Mouse (Mus musculus) neural tube, embryonic 15.5 days (tissue): ENCODE results near the gene Wls. TPM values are rescaled to one million over a fixed set of nuclear protein-coding genes. Genes with fewer than 3 reads are reported as not detected.

ENCODE experiments used
- ATAC-seq: fragments of 200-750 bp; cut with Nextera tagmentation; 2 replicates; pipeline ENCODE4 v1.8.0; 2017; ENCODE audit warnings: mild to moderate bottlenecking, moderate TSS enrichment, moderate library complexity; ENCODE audit not compliant: low FRiP score
- H3K27ac ChIP-seq: fragments of 300-500 bp; sonication (generic); replicated peaks from 2 replicates; pipeline ENCODE4 v1.5.1; 2015; ENCODE audit warnings: mild to moderate bottlenecking, inconsistent platforms
- H3K27me3 ChIP-seq: fragments of 300-500 bp; sonication (generic); replicated peaks from 2 replicates; pipeline ENCODE4 v1.6.1; 2015; ENCODE audit warnings: inconsistent platforms
- H3K36me3 ChIP-seq: fragments of 300-500 bp; sonication (generic); 2 replicates; pipeline ENCODE4 v1.6.1; 2015; ENCODE audit warnings: inconsistent platforms
- H3K4me1 ChIP-seq: fragments of 300-500 bp; sonication (generic); 2 replicates; pipeline ENCODE4 v1.6.1; 2015; ENCODE audit warnings: inconsistent platforms
- H3K4me2 ChIP-seq: fragments of 300-500 bp; sonication (generic); 2 replicates; pipeline ENCODE4 v1.6.1; 2015; ENCODE audit warnings: inconsistent platforms, mild to moderate bottlenecking, moderate library complexity
- H3K4me3 ChIP-seq: fragments of 300-500 bp; sonication (generic); replicated peaks from 2 replicates; pipeline ENCODE4 v1.5.1; 2015; ENCODE audit warnings: mild to moderate bottlenecking, inconsistent platforms
- H3K9ac ChIP-seq: fragments of 300-500 bp; sonication (generic); replicated peaks from 2 replicates; pipeline ENCODE4 v1.6.1; 2015; ENCODE audit warnings: mild to moderate bottlenecking, inconsistent platforms
- H3K9me3 ChIP-seq: fragments of 300-500 bp; sonication (generic); replicated peaks from 2 replicates; pipeline ENCODE4 v1.6.1; 2016; ENCODE audit warnings: inconsistent platforms
- WGBS: fragments of 180-500 bp; shearing (Covaris S2); methylation state at CpG from one replicate; pipeline ENCODE4 v1.1.7; 2015; ENCODE audit warnings: mixed read lengths; 5-methylcytosine and 5-hydroxymethylcytosine counted together
- polyA plus RNA-seq: library from polyadenylated mRNA; unstranded; fragments of >200 nt; fragmentation: Nextera tagmentation; extraction: Ambion mirVana; gene quantifications from 2 replicates; pipeline ENCODE4 v1.2.1, GENCODE M21; 2015

Gene Wls
- polyA plus RNA-seq, 1 experiment from 2014 or later: 62.8 TPM

DNA sequence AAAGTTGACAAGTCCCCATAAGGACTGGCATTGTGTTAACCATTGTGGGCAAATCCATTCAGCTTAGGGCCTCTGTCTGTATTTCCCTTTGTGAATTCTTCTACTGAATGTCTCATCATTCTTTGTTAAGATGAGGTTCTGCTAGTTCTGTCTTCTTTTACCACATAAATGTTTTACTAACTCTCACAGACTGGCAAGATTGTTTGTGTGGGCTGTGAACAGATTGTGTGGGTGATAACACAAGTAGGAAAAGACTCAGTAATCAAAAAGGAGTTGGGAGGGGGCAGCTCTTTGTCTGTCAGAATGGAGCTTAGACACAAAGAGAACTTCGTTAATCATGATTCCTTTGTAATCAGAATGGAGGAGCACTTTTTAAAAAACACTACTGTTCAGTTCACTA is 17.6 kb downstream of the Wls start:
- H3K4me1 ChIP-seq: no peaks in the 10 kb centered on the region
- H3K27ac ChIP-seq: no peak overlapping the region
- ATAC-seq: no peak
- WGBS: 13% methylated on average over 1 of the region's 1 CpGs
- no peaks in the 10 kb centered on the region for H3K36me3 ChIP-seq
- no peaks in the 10 kb centered on the region for H3K9me3 ChIP-seq
- H3K27me3 ChIP-seq: no peaks in the 10 kb centered on the region
- no peak overlapping the region for H3K4me2 ChIP-seq
- H3K9ac ChIP-seq: no peak overlapping the region
- no peak overlapping the region for H3K4me3 ChIP-seq

DNA sequence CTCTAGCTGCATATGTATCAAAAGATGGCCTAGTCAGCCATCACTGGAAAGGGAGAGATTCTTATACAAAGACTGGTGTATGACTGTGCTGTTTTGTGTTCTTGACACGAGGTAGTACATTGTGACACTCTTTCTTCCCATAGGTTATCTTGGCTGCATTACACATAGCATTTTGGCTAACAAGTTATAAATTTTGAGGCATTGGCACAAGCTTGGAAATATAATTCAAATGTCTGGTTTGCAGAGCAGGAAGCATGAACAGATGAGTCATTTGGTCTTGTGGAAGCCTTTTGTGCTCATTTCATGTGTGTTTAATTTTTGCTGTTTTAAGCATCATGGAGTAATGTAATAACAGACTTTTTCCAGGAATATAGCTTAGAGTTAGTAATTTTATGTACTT is 26.2 kb downstream of the Wls start:
- no peak overlapping the region for H3K4me3 ChIP-seq
- no peaks in the 10 kb centered on the region for H3K27me3 ChIP-seq
- no peak for ATAC-seq
- 89% methylated on average over 1 of the region's 1 CpGs for WGBS
- no peaks in the 10 kb centered on the region for H3K36me3 ChIP-seq
- H3K4me2 ChIP-seq: no peak overlapping the region
- H3K9me3 ChIP-seq: no peaks in the 10 kb centered on the region
- no peak overlapping the region for H3K27ac ChIP-seq
- H3K4me1 ChIP-seq: no peaks in the 10 kb centered on the region
- no peak overlapping the region for H3K9ac ChIP-seq

DNA sequence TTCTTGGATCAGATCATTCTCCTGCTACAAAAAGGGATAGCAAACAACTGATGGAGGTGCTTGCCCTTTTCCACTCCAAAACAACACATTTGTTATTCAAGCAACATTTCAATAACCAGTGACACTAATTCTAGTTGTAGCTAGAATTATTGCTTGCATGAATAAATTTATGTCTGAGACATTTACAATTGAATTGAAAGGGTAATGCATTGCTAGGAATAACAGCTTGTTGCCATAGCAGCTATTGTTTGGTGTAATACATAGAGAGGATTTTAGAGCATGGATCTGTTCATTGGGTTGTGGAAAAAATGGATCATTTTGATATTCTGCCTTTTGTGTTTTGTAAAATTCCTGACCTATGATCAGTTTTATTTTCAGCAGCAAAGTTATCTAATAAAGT is 39.5 kb downstream of the Wls start:
- ATAC-seq: no peak
- Histone ChIP-seq H3K4me2 (no peak overlapping the region), H3K9me3 (no peaks in the 10 kb centered on the region), H3K27ac (no peak overlapping the region), H3K4me1 (no peaks in the 10 kb centered on the region), H3K4me3 (no peak overlapping the region), H3K27me3 (no peaks in the 10 kb centered on the region), H3K9ac (no peak overlapping the region), H3K36me3 (no peaks in the 10 kb centered on the region)

DNA sequence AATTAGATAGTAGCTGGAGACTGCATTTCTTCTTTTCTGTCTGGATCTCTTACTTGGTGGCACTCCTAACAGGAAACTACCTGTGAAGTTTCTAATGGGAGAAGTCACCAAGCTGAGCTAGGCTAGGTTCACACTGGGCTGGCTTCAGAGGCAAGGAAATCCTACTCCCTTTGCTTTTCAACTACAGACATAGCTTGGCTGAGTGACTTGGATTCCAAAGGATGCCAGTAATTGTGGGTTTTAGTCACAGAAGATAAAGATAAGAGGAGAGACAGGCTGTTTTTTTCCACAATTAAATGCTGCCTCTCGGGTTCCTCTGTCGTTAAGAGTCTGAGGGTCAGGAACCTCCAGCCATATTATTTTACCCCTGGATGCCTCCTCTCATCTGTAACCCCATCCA is 43.9 kb downstream of the Wls start:
- Histone ChIP-seq H3K36me3 (no peaks in the 10 kb centered on the region), H3K4me1 (peaks cover 14% of the 10 kb centered on the region), H3K9ac (no peak overlapping the region), H3K27me3 (no peaks in the 10 kb centered on the region), H3K4me3 (no peak overlapping the region), H3K9me3 (no peaks in the 10 kb centered on the region), H3K4me2 (no peak overlapping the region), H3K27ac (no peak overlapping the region)
- WGBS: 28% methylated on average over 2 of the region's 2 CpGs
- ATAC-seq: no peak

DNA sequence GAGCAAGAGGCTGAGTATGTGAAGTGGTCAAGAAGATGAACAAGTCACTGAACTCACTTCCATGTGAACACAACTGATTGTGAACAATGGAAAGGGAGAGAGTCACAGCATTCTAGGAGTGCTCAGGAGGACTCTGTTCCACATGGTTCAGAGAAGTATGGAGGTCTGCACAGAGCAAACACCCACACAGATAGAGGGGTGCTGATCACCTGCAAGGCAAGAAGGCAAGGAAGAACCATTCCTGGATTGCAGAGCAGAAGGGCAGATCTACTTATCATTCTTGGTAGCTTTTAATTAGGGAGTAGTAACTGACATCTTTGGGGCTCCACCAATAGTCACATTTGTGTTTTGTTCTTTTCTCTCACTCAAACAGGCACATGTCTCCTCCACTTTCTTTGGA is 45.3 kb downstream of the Wls start:
- no peak overlapping the region for H3K4me2 ChIP-seq
- peak overlapping the region; percentile 60; the same call in 1 of the 2 replicates for H3K27ac ChIP-seq
- H3K36me3 ChIP-seq: no peaks in the 10 kb centered on the region
- no peaks in the 10 kb centered on the region for H3K9me3 ChIP-seq
- no peak overlapping the region for H3K4me3 ChIP-seq
- peak; percentile 43; the same call in 1 of the 2 replicates for ATAC-seq
- peaks cover 14% of the 10 kb centered on the region for H3K4me1 ChIP-seq
- no peak overlapping the region for H3K9ac ChIP-seq
- no peaks in the 10 kb centered on the region for H3K27me3 ChIP-seq

DNA sequence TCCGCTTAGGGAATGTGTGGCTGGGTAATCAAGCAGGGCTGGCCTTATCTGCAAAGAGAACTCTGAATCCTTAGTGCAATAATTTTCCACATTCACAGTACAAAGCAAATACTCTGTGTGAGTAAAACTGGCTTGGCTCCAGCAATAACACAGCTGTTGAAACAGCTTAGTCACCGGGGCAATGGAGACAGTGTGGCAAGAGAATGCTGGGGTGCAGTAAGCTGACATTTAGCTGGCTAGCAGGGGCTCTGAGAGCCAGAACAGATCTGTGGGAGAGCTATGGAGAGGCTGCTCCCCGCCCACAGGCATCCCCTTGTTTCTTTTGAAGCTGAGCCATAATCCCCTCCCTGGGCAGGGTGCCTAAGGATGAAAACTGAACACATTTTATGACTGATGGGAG is 45.8 kb downstream of the Wls start:
- Histone ChIP-seq H3K27me3 (no peaks in the 10 kb centered on the region), H3K36me3 (no peaks in the 10 kb centered on the region), H3K4me3 (no peak overlapping the region), H3K9me3 (no peaks in the 10 kb centered on the region), H3K4me1 (peaks cover 14% of the 10 kb centered on the region), H3K27ac (peak overlapping the region; percentile 41; the same call in 1 of the 2 replicates), H3K9ac (no peak overlapping the region), H3K4me2 (0 out of 2 replicates have a peak overlapping the region, but pooled peaks have one; percentile 13)
- 5% methylated on average over 3 of the region's 3 CpGs for WGBS
- ATAC-seq: peak; percentile 88

DNA sequence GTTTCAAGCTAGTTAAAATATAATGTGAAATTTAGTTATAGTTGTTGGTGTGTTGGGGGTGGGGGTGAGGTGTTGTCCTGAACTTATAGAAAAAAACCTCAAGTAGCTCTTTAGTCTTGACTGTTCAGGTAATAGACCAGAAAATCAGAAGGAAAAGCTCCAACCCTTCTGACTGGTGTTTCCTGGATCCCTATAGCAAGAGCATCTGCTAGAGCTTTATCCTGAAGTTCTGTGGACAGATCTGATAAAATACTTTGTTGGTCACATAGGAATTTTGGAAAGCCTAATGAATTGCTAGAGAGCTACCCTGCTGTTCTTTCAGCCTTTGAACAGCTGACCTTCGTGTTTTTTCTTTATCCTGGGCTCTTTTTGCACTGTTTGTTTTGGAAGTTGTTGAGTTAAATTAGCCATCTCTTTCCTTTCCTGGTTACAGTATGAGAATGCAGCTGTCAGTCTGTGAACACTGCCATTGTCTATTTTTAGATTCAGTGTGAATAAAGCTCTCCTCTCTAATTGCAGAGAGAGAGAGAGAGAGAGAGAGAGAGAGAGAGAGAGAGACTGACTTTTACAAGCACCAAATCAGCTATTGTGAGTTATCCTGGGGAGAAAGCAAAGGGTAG is 46.4 kb downstream of the Wls start:
- peaks cover 14% of the 10 kb centered on the region for H3K4me1 ChIP-seq
- WGBS: 3% methylated on average over 1 of the region's 1 CpGs

DNA sequence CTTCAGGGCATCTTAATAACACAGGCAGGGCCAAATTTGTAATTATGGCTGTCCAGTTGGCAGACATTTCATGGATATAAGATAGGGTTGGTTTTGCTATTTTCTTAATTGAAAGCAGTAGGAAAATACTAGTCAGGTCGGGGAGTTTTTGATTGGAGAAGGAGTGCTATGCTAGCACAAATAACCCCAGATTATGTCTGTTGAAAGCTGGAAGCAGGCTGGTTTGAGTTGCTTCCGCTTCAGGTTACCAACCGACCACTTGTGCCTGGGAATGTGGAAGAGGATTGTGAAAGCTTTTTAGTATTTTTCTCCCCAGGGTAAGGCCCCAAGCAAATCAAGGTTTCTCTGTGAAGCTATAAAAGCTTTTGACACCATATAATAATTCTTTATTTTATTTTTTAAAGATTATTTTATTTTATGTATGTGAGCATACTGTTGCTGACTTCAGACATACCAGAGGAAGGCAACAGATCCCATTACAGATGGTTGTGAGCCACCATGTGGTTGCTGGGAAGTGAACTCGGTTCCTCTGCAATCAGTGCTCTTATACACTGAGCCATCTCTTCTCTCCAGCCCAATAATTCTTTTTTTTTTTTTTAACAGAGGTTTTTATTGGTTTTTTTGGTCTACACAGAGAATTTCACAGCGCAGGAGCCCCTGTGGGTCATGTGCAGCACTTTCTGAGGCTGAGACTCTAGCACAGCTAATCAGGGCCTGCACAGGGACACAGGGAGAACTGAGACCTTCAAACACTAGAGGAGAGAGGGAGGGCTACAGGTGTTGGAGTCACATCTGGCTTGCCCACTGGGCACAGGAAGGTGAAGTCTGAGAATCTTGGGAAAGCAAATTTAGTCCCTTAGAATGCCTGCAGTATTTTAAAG is 50.9 kb downstream of the Wls start:
- no peak for ATAC-seq
- no peaks in the 10 kb centered on the region for H3K27me3 ChIP-seq
- 80% methylated on average over 5 of the region's 5 CpGs for WGBS

More for the DNA sequence above, 46.4 kb downstream of the Wls start:
- no peak overlapping the region for H3K27ac ChIP-seq
- H3K9me3 ChIP-seq: no peaks in the 10 kb centered on the region
- no peaks in the 10 kb centered on the region for H3K36me3 ChIP-seq
- no peaks in the 10 kb centered on the region for H3K27me3 ChIP-seq
- 0 out of 2 replicates have a peak overlapping the region, but pooled peaks have one; percentile 5 for H3K9ac ChIP-seq
- peak; percentile 25; the same call in 1 of the 2 replicates for ATAC-seq
- no peak overlapping the region for H3K4me2 ChIP-seq
- no peak overlapping the region for H3K4me3 ChIP-seq

DNA sequence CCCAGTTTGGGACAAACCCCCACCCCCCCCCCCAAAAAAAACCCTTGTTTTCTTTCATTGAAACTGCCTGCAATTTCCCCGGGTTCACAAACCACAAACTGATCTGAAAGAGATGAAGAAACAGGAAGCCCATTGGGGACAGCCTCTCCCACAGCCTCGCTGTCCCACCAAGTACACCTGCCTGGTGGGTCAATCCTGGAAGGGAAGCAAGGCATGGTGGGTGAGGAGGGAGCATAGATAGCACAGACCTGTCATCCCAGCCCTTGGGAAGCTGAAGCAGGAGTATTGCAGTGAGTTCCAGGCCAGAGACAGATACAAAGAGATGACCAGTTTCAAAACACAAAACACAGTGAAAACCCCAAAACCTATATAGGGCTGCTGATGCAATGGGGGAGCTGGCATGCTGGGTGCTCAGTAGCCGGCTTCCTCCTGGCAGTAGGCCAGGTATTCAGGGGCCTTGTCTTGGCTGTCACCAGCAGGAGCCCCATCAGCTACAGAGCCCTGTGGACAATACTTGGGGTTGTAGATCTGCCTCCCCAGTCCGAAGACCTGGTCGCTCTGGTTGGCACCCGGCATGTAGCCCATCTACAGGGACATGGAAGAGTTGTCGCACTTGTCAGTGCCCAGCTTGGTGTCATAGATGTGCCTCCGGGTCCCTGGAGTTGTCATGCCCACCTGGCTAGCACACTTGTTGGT is 51.7 kb downstream of the Wls start:
- Histone ChIP-seq H3K4me2 (no peak overlapping the region), H3K9me3 (no peaks in the 10 kb centered on the region), H3K4me3 (no peak overlapping the region), H3K27me3 (no peaks in the 10 kb centered on the region), H3K9ac (no peak overlapping the region), H3K27ac (no peak overlapping the region), H3K4me1 (peaks cover under 1% of the 10 kb centered on the region; the same call in 1 of the 2 replicates), H3K36me3 (no peaks in the 10 kb centered on the region)
- no peak for ATAC-seq
- WGBS: 93% methylated on average over 8 of the region's 8 CpGs

More for the DNA sequence above, 50.9 kb downstream of the Wls start:
- Histone ChIP-seq H3K9me3 (no peaks in the 10 kb centered on the region), H3K4me1 (peaks cover 7% of the 10 kb centered on the region), H3K9ac (no peak overlapping the region), H3K4me3 (no peak overlapping the region), H3K27ac (no peak overlapping the region), H3K36me3 (no peaks in the 10 kb centered on the region), H3K4me2 (no peak overlapping the region)

DNA sequence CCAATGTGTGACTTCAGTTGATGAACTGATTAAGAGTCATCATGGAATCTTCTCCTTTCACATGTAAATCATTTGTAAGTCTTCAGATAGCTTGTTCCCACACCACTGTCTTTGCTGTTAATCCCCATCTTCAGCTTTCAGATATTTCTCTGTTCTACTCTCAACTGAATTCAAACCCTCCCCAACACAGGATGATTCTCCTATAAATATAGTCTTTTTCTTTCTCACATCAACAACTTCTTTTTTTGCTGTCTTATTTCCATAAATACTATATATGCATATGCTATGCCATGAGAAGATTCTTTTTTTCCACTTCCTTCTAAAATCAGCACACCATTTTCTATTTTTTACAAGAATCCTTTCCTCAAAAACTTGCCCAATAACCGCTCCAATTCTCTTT is 67.9 kb downstream of the Wls start:
- 97% methylated on average over 1 of the region's 1 CpGs for WGBS
- no peaks in the 10 kb centered on the region for H3K9me3 ChIP-seq
- no peaks in the 10 kb centered on the region for H3K36me3 ChIP-seq
- H3K27ac ChIP-seq: no peak overlapping the region
- H3K4me1 ChIP-seq: no peaks in the 10 kb centered on the region
- no peak overlapping the region for H3K4me2 ChIP-seq
- no peaks in the 10 kb centered on the region for H3K27me3 ChIP-seq
- H3K9ac ChIP-seq: no peak overlapping the region
- ATAC-seq: no peak
- no peak overlapping the region for H3K4me3 ChIP-seq

DNA sequence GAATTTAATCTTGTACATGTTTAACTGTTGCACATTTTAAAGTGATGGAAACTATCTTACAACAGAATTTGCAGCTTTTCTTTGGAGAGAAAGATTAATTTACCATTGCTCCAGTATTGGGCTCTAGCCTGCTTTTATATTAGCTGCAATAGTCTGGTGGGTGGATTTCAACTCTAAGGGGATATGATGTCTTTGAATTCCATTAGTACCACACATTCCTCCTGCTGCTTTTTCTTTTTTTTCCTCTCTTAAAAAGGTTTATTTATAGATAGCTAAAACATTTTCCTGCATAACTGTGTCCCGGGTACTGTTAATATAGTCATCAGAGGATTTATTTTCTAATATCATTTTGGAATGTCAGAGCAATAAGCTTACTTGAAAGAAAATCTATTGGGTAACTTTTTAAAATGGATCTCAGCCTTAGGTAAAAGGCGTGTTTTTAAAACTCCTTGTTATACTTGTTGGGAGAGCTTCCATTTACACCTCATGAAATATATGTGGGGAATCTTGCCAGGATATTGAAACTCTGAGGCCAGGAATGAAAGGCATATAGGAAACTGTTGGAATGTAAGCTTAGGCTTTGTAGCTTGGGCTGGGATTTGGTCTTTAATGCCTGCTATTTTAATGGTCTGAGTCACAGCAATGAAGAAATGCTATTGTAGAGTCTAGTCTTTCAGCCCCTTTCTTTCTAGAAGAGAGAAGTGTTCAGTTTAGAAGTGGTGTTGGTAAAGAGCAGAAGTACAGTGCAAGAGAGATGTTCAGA is 78.0 kb downstream of the Wls start:
- no peak for ATAC-seq
- no peaks in the 10 kb centered on the region for H3K27me3 ChIP-seq
- no peak overlapping the region for H3K4me2 ChIP-seq
- no peaks in the 10 kb centered on the region for H3K4me1 ChIP-seq
- H3K9ac ChIP-seq: no peak overlapping the region
- H3K9me3 ChIP-seq: no peaks in the 10 kb centered on the region
- no peak overlapping the region for H3K4me3 ChIP-seq
- H3K36me3 ChIP-seq: no peaks in the 10 kb centered on the region
- 82% methylated on average over 2 of the region's 2 CpGs for WGBS
- no peak overlapping the region for H3K27ac ChIP-seq
